Mouse (Mus musculus): ENCODE measurements at regions not wholly inside any gene's neighbourhood (a gene's known extent, or its start where the extent isn't known, plus 50 kb on each side); places are given as distances from the start of the nearest gene placed in this dataset.

GRCm38 (mm10) chr4:150794878-150795277, 58.8 kb upstream of the Errfi1 start:
- TF ChIP-seq CTCF (IDR thresholded peaks at IDR 0.05; ENCODE audit: extremely low read depth, insufficient read length, insufficient replicate concordance, low read depth, low read length) = no peak
- TF ChIP-seq POLR2A (IDR thresholded peaks at IDR 0.05; ENCODE audit: low read depth, low read length) = no peak
